Mouse (Mus musculus) ES-Bruce4 (cell line): ENCODE results near the gene Dtnb. TPM values are rescaled to one million over a fixed set of nuclear protein-coding genes. Genes with fewer than 3 reads are reported as not detected.

ENCODE experiments used
- H3K27ac ChIP-seq: 2 replicates; pipeline ENCODE4 v1.5.1; 2012; ENCODE audit warnings: low read length, inconsistent platforms; ENCODE audit not compliant: insufficient read depth
- H3K27me3 ChIP-seq: 2 replicates; pipeline ENCODE4 v1.6.1; 2012; ENCODE audit warnings: mild to moderate bottlenecking, low read length, inconsistent platforms; ENCODE audit not compliant: control insufficient read depth, poor library complexity, insufficient read depth, severe bottlenecking
- H3K36me3 ChIP-seq: 2 replicates; pipeline ENCODE4 v1.6.1; 2012; ENCODE audit warnings: inconsistent platforms, mild to moderate bottlenecking, low read length, moderate library complexity; ENCODE audit not compliant: control insufficient read depth, poor library complexity, insufficient read depth, severe bottlenecking
- H3K4me1 ChIP-seq: one replicate; pipeline ENCODE4 v1.8.1; 2011; ENCODE audit warnings: low read length; ENCODE audit not compliant: control insufficient read depth, insufficient read depth
- H3K4me3 ChIP-seq: 2 replicates; pipeline ENCODE4 v1.5.1; 2011; ENCODE audit warnings: low read depth, mild to moderate bottlenecking, low read length
- H3K9ac ChIP-seq: 2 replicates; pipeline ENCODE4 v1.6.1; 2012; ENCODE audit warnings: low read depth, mild to moderate bottlenecking, inconsistent platforms; ENCODE audit not compliant: poor library complexity, severe bottlenecking
- H3K9me3 ChIP-seq: replicated peaks from 2 replicates; pipeline ENCODE4 v1.6.1; 2012; ENCODE audit warnings: mild to moderate bottlenecking, low read length, inconsistent platforms; ENCODE audit not compliant: control insufficient read depth, poor library complexity, insufficient read depth, severe bottlenecking
- CTCF ChIP-seq: IDR thresholded peaks from one replicate; pipeline ENCODE4 v1.8.1; 2011; ENCODE audit warnings: low read depth, low read length
- EP300 ChIP-seq: IDR thresholded peaks from 2 replicates; pipeline ENCODE4 v1.6.1; 2011; ENCODE audit warnings: low read depth, low read length; ENCODE audit not compliant: insufficient read depth
- POLR2A ChIP-seq: IDR thresholded peaks from one replicate; pipeline ENCODE4 v1.8.1; 2011; ENCODE audit warnings: low read length; ENCODE audit not compliant: insufficient read depth
- polyA plus RNA-seq: library from polyadenylated mRNA; stranded (reverse); fragments of >200 nt; gene quantifications from 2 replicates; pipeline ENCODE4 v1.2.4, GENCODE M21; 2011; ENCODE audit warnings: low read depth; ENCODE audit not compliant: missing spikeins, insufficient read depth, insufficient read length

The Dtnb gene
- polyA plus RNA-seq, 1 experiment, result 62.1 TPM

DNA sequence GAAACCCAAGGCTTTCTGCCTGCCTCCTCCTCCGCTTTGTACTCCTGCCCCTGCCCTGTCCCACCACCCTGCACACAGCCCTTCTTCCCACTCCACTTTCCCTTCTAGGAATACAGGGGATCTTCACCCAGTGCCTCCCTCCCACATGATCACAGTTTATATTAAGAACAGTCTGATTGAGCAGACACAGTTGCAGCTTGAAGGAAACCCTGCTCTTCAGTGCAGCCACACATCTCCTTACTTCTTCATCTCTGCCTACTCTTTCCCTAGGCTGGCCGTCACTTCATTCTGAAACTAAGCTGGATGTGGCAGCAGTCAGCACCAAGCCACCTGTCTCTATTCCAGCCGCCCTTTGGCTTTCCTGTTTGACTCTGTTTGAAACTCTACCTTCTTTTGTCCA lies 201.5 kb downstream of the Dtnb start:
- Histone ChIP-seq H3K9ac (no peak overlapping the region), H3K27me3 (no peaks in the 10 kb centered on the region), H3K4me3 (no peak overlapping the region), H3K36me3 (no peaks in the 10 kb centered on the region), H3K27ac (no peak overlapping the region), H3K4me1 (no peaks in the 10 kb centered on the region), H3K9me3 (no peaks in the 10 kb centered on the region)
- no peak for TF ChIP-seq EP300
- no peak for TF ChIP-seq CTCF
- TF ChIP-seq POLR2A, result no peak

- no peak for TF ChIP-seq EP300
- TF ChIP-seq POLR2A, result no peak
- no peak for TF ChIP-seq CTCF
- Histone ChIP-seq H3K27me3 (no peaks in the 10 kb centered on the region), H3K9me3 (no peaks in the 10 kb centered on the region), H3K4me1 (no peaks in the 10 kb centered on the region), H3K9ac (no peak overlapping the region), H3K4me3 (no peak overlapping the region), H3K27ac (no peak overlapping the region), H3K36me3 (no peaks in the 10 kb centered on the region)
Measured at GRCm38 (mm10) chr12:3776015-3776414, 203.8 kb downstream of the Dtnb start.

- Histone ChIP-seq H3K9ac (no peak overlapping the region), H3K9me3 (no peaks in the 10 kb centered on the region), H3K27ac (no peak overlapping the region), H3K4me1 (no peaks in the 10 kb centered on the region), H3K36me3 (no peaks in the 10 kb centered on the region), H3K4me3 (no peak overlapping the region), H3K27me3 (no peaks in the 10 kb centered on the region)
- TF ChIP-seq EP300, result no peak
- no peak for TF ChIP-seq CTCF
- TF ChIP-seq POLR2A, result no peak
Measured at GRCm38 (mm10) chr12:3777682-3778081, 205.5 kb downstream of the Dtnb start.

DNA sequence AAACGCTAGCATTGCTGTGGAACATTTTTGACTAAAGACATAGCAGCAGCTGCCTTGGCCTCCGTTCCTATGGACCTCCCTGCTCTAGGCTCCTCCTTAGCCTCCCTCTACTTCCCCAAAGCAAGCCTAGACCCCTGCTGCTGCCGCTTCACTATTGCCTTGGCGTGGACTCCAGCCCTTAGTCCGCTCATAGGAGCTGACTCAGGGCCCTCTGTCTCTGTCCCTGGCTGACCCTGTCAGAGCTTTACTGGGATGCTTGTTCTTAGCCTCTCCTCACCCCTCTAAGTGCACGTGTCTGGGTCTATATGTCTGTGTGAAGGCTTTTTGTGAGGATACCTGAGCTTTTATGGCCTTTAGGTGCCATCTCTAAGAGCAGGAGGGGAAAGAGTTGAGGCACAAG lies 206.1 kb downstream of the Dtnb start:
- Histone ChIP-seq H3K9me3 (no peaks in the 10 kb centered on the region), H3K4me1 (no peaks in the 10 kb centered on the region), H3K36me3 (no peaks in the 10 kb centered on the region), H3K27ac (no peak overlapping the region), H3K27me3 (no peaks in the 10 kb centered on the region), H3K4me3 (no peak overlapping the region), H3K9ac (no peak overlapping the region)
- TF ChIP-seq EP300 (no peak), CTCF (no peak), POLR2A (no peak)

DNA sequence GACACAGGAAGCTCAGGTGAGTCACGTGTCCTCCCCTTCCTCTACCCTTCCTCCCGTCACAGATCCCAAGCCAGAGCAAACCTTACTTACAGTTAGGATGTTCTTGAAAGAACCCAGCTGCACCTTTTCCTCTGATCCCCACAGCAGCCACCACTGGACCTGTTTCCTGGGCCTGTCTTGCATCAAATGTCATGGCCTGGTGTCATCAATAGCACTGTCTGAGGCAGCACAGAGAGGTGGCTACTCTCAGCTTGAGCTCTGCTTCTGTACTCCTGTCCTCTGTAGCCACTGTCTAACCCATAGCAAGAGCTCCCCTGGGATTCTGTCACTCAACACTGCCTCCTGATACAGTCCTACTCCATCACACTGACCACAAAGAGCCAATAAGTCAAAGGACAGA lies 207.5 kb downstream of the Dtnb start:
- H3K9ac ChIP-seq, result no peak overlapping the region
- H3K27me3 ChIP-seq, result no peaks in the 10 kb centered on the region
- H3K4me1 ChIP-seq, result no peaks in the 10 kb centered on the region
- H3K36me3 ChIP-seq, result no peaks in the 10 kb centered on the region
- no peak overlapping the region for H3K27ac ChIP-seq
- TF ChIP-seq POLR2A (no peak), EP300 (no peak), CTCF (no peak)
- no peaks in the 10 kb centered on the region for H3K9me3 ChIP-seq
- no peak overlapping the region for H3K4me3 ChIP-seq

DNA sequence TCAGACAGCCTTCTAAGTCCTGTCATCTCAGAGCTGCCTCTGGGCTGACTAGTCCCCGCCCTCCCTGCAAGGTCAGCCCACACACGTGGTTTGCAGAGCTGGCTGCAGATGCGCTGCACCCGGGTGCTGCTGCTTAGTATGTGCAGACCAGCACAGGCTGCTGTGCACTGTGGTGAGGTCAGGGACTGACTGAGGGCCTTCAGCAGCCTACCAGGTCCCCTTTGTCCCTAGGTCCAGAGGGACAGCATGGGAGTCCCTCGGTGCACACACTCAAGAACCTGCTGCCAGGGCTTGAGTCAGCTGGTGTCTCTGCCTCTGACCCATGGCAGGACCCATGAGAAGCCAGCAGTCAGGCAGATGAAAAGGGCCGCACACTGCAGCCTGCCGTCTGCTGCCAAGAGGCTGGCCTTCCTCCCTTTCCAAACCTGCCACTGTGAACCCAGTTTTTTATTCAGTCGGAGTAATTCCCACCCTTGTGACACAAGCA lies 208.3 kb downstream of the Dtnb start:
- Histone ChIP-seq H3K9me3 (no peaks in the 10 kb centered on the region), H3K27ac (peak overlapping the region; percentile 68), H3K27me3 (no peaks in the 10 kb centered on the region), H3K36me3 (no peaks in the 10 kb centered on the region), H3K4me3 (no peak overlapping the region), H3K9ac (no peak overlapping the region), H3K4me1 (no peaks in the 10 kb centered on the region)
- TF ChIP-seq CTCF, result no peak
- TF ChIP-seq EP300, result no peak
- no peak for TF ChIP-seq POLR2A

- H3K9me3 ChIP-seq, result no peaks in the 10 kb centered on the region
- no peak overlapping the region for H3K4me3 ChIP-seq
- no peaks in the 10 kb centered on the region for H3K4me1 ChIP-seq
- no peaks in the 10 kb centered on the region for H3K27me3 ChIP-seq
- H3K9ac ChIP-seq, result no peak overlapping the region
- TF ChIP-seq EP300 (peak; percentile 79; the same call in 1 of the 2 replicates), CTCF (no peak), POLR2A (no peak)
- no peaks in the 10 kb centered on the region for H3K36me3 ChIP-seq
- H3K27ac ChIP-seq, result peak overlapping the region; percentile 68
Measured at GRCm38 (mm10) chr12:3780931-3781471, 208.8 kb downstream of the Dtnb start.
